In genomic region chr2:23068894-23069744, GRCm38 (mm10) we compare ENCODE assay signal across 8 mouse cellular contexts. TPM values are rescaled to one million over a fixed set of nuclear protein-coding genes. Genes with fewer than 3 reads are reported as not detected.
DNase-seq lines count a peak whose midpoint lies in the region; ATAC-seq lines count a peak whose summit lies in the region.

No protein-coding gene starts in this region.

- H3K27me3 ChIP-seq in hindbrain, embryonic 15.5 days = no peaks in the 10 kb centered on the region

- DNase-seq in R1 (ENCODE audit: low read depth, low spot score) = peak; percentile 89
- DNase-seq in cerebellum, postnatal 25 days = peak; percentile 96 to 97
- DNase-seq in frontal cortex, postnatal 36 days (ENCODE audit: low spot score in 2 of 2) = peak; percentile 96
- DNase-seq in left cerebral cortex, adult 11 months (ENCODE audit: low spot score) = peak; percentile 89
- DNase-seq in lung, postnatal 4 days = peak; percentile 95 to 96
- DNase-seq in retina, postnatal 7 days (ENCODE audit: low read depth, low spot score) = peak; percentile 74
- DNase-seq in urinary bladder, adult 2 months (ENCODE audit: low spot score) = peak; percentile 96

- no peaks in the 10 kb centered on the region for H3K9me3 ChIP-seq in hindbrain, embryonic 15.5 days

- peak overlapping the region; percentile 74 for H3K4me3 ChIP-seq in hindbrain, embryonic 15.5 days

- H3K36me3 ChIP-seq in hindbrain, embryonic 15.5 days = 0 out of 2 replicates have a peak, but pooled peaks cover 2% of the 10 kb centered on the region

- H3K27ac ChIP-seq in hindbrain, embryonic 15.5 days (replicated peaks) = peak overlapping the region; percentile 96

- peak overlapping the region; percentile 98 for H3K4me2 ChIP-seq in hindbrain, embryonic 15.5 days

- peak; percentile 92 for ATAC-seq in hindbrain, embryonic 15.5 days (ENCODE audit: low FRiP score, low read depth)

- WGBS in hindbrain, embryonic 15.5 days = under 1% methylated on average over 50 of the region's 50 CpGs

- peaks cover 26% of the 10 kb centered on the region for H3K4me1 ChIP-seq in hindbrain, embryonic 15.5 days (replicated peaks)

- H3K9ac ChIP-seq in hindbrain, embryonic 15.5 days = peak overlapping the region; percentile 81

RNA-seq across cellular contexts. Expression of gene Acbd5, which starts 1.2 kb away (rescaled TPM):
- 74.0 and 78.3 TPM in 2 replicates for polyA plus RNA-seq in hindbrain, embryonic 15.5 days (2015; fragmentation: Nextera tagmentation; extraction: Ambion mirVana)
- 20.3 and 23.0 TPM in 2 replicates for polyA plus RNA-seq in urinary bladder, adult 2 months (2012; rRNA removed)

RNA-seq across cellular contexts. Expression of gene Abi1, which starts 29.1 kb away (rescaled TPM):
- polyA plus RNA-seq in hindbrain, embryonic 15.5 days (2015; fragmentation: Nextera tagmentation; extraction: Ambion mirVana) = 57.3 and 60.9 TPM in 2 replicates
- polyA plus RNA-seq in urinary bladder, adult 2 months (2012; rRNA removed) = 73.1 and 88.4 TPM in 2 replicates

Comparison
In these comparisons a context has a peak if more than half of its experiments do, and no peak if none do; other contexts are left out.
1. Peak in every context shown above with its lines: DNase-seq, ATAC-seq, H3K4me3 ChIP-seq and H3K27ac ChIP-seq.